In the genomic region with DNA sequence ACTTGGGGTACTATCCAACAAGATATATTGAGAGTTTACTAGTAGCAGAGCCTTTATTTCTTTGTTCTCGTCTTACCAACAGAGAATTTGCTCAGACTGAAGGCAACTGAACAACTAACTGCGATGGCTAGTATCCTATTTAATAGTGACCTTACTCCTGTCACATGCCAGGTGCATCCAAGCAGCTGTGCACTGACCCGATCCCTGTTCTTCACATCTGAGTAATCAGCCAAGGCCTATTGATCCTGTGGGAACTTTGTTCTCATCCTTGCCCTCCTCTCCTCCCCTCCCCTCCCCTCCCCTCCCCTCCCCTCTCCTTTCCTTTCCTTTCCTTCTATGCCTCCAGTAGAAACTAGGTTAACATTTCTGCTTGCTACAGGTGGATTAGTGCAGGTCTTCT, we compare ENCODE assay signal across 11 mouse cellular contexts. TPM values are rescaled to one million over a fixed set of nuclear protein-coding genes. Genes with fewer than 3 reads are reported as not detected.
DNase-seq lines count a peak whose midpoint lies in the region; ATAC-seq and TF ChIP-seq lines count a peak whose summit lies in the region.
"Had no signal": no experiment of that assay in that cellular context is flagged by ENCODE, and none has a peak within 500 bp of the region (broad histone marks: within the 10 kb centered on the region; RNA-seq: fewer than 3 reads in every experiment).

No protein-coding gene starts in this region.

- H3K4me2 ChIP-seq in embryonic facial prominence, embryonic 13.5 days = peak overlapping the region; percentile 62
- peak overlapping the region; percentile 72 for H3K4me2 ChIP-seq in hindbrain, postnatal 0 days (ENCODE audit: low read depth, low read length)
- peak overlapping the region; percentile 63 for H3K4me2 ChIP-seq in midbrain, embryonic 14.5 days (ENCODE audit: low read length)

- no peaks in the 10 kb centered on the region for H3K36me3 ChIP-seq in kidney, adult 2 months (ENCODE audit: control insufficient read depth, insufficient read depth, low read length)
- peaks cover 22% of the 10 kb centered on the region for H3K36me3 ChIP-seq in embryonic facial prominence, embryonic 13.5 days
- H3K36me3 ChIP-seq in hindbrain, postnatal 0 days (ENCODE audit: insufficient read depth, low read length) = no peaks in the 10 kb centered on the region
- peaks cover 10% of the 10 kb centered on the region for H3K36me3 ChIP-seq in midbrain, embryonic 14.5 days (ENCODE audit: control insufficient read depth, insufficient read depth, low read length)

- H3K4me1 ChIP-seq in kidney, adult 2 months (ENCODE audit: control insufficient read depth, insufficient read depth, low read length) = peaks cover 2% of the 10 kb centered on the region; the same call in 1 of the 2 replicates
- H3K4me1 ChIP-seq in embryonic facial prominence, embryonic 13.5 days = peaks cover 4% of the 10 kb centered on the region; the same call in 1 of the 2 replicates
- no peaks in the 10 kb centered on the region for H3K4me1 ChIP-seq in hindbrain, postnatal 0 days (ENCODE audit: insufficient read depth, low read length)
- peaks cover 4% of the 10 kb centered on the region; the same call in 1 of the 2 replicates for H3K4me1 ChIP-seq in midbrain, embryonic 14.5 days (ENCODE audit: control insufficient read depth, insufficient read depth, low read length)

- no peak for ATAC-seq in embryonic facial prominence, embryonic 13.5 days (ENCODE audit: insufficient number of reproducible peaks, insufficient read depth, low FRiP score, low TSS enrichment, low read depth)
- no peak for ATAC-seq in hindbrain, postnatal 0 days
- no peak for ATAC-seq in midbrain, embryonic 14.5 days (ENCODE audit: low FRiP score, low TSS enrichment)

- H3K4me3 ChIP-seq in kidney, adult 2 months (ENCODE audit: insufficient read depth, low read depth, low read length) = no peak overlapping the region
- H3K4me3 ChIP-seq in embryonic facial prominence, embryonic 13.5 days = no peak overlapping the region; the same call in 1 of the 2 replicates
- H3K4me3 ChIP-seq in hindbrain, postnatal 0 days (ENCODE audit: low read length) = no peak overlapping the region
- H3K4me3 ChIP-seq in midbrain, embryonic 14.5 days (replicated peaks; ENCODE audit: low read depth, low read length) = 0 out of 2 replicates have a peak overlapping the region, but pooled peaks have one; percentile 66
- no peak overlapping the region for H3K4me3 ChIP-seq in left cerebral cortex, adult 2 months

- peak; percentile 70 for DNase-seq in kidney, adult 2 months
- no peak for DNase-seq in kidney, postnatal 4 days
- no peak for DNase-seq in hindbrain, postnatal 0 days (ENCODE audit: low spot score)
- DNase-seq in midbrain, embryonic 14.5 days = no peak
- no peak for DNase-seq in Muller cell, postnatal 12 days (ENCODE audit: inconsistent ontology term)
- no peak for DNase-seq in cerebellum, adult 9-11 months
- DNase-seq in left cerebral cortex, adult 2 months (ENCODE audit: extremely low spot score in 1 of 2, low spot score in 2 of 2) = no peak
- DNase-seq: gastrocnemius, postnatal 10 days; right cerebral cortex, postnatal 14 days; thymus, postnatal 25 days had no signal

- 51% methylated on average over 3 of the region's 3 CpGs for WGBS in kidney, adult 2 months
- 96% methylated on average over 3 of the region's 3 CpGs for WGBS in embryonic facial prominence, embryonic 13.5 days
- WGBS in hindbrain, postnatal 0 days = 77% methylated on average over 3 of the region's 3 CpGs
- WGBS in midbrain, embryonic 14.5 days = 75% methylated on average over 3 of the region's 3 CpGs

- no peaks in the 10 kb centered on the region for H3K9me3 ChIP-seq in embryonic facial prominence, embryonic 13.5 days
- no peaks in the 10 kb centered on the region for H3K9me3 ChIP-seq in hindbrain, postnatal 0 days (ENCODE audit: low read length)
- H3K9me3 ChIP-seq in midbrain, embryonic 14.5 days (ENCODE audit: control insufficient read depth, low read length) = no peaks in the 10 kb centered on the region

- no peak for TF ChIP-seq CTCF in kidney, adult 2 months (conservative IDR thresholded peaks at IDR 0.05; ENCODE audit: insufficient read depth, insufficient read length, low read depth, low read length)
- TF ChIP-seq CTCF in hindbrain, postnatal 0 days (IDR thresholded peaks at IDR 0.05; ENCODE audit: low read depth) = no peak
- TF ChIP-seq CTCF in left cerebral cortex, adult 2 months (IDR thresholded peaks at IDR 0.05) = no peak

- no peak overlapping the region for H3K9ac ChIP-seq in embryonic facial prominence, embryonic 13.5 days
- H3K9ac ChIP-seq in hindbrain, postnatal 0 days (replicated peaks; ENCODE audit: low read length) = no peak overlapping the region
- no peak overlapping the region for H3K9ac ChIP-seq in midbrain, embryonic 14.5 days (replicated peaks; ENCODE audit: low read length)

- no peak overlapping the region for H3K27ac ChIP-seq in kidney, adult 2 months (ENCODE audit: insufficient read depth, low read depth, low read length)
- H3K27ac ChIP-seq in embryonic facial prominence, embryonic 13.5 days = no peak overlapping the region
- no peak overlapping the region for H3K27ac ChIP-seq in hindbrain, postnatal 0 days
- H3K27ac ChIP-seq in midbrain, embryonic 14.5 days (replicated peaks; ENCODE audit: low read depth, low read length) = no peak overlapping the region
- H3K27ac ChIP-seq in left cerebral cortex, adult 2 months = no peak overlapping the region

- H3K27me3 ChIP-seq in kidney, adult 2 months (replicated peaks; ENCODE audit: control insufficient read depth, insufficient read depth, low read length) = no peaks in the 10 kb centered on the region
- no peaks in the 10 kb centered on the region for H3K27me3 ChIP-seq in embryonic facial prominence, embryonic 13.5 days
- no peaks in the 10 kb centered on the region for H3K27me3 ChIP-seq in hindbrain, postnatal 0 days (ENCODE audit: insufficient read depth, low read length)
- H3K27me3 ChIP-seq in midbrain, embryonic 14.5 days (ENCODE audit: control insufficient read depth, insufficient read depth, low read length) = no peaks in the 10 kb centered on the region

- intact Hi-C loops in left cerebral cortex, adult 2 months (cut with DNase I) = loop anchor here (5.0 kb wide), 1 partner anchor 66 kb away; a partner anchor contains a TSS

- no peak for TF ChIP-seq POLR2A in kidney, adult 2 months (IDR thresholded peaks at IDR 0.05; ENCODE audit: low read depth, low read length)

RNA-seq across cellular contexts. Expression of a gene that starts 1.7 kb away (rescaled TPM):
- 1.9 and 2.6 TPM in 2 replicates for polyA plus RNA-seq in kidney, adult 2 months (2012; rRNA removed)
- 36.6 and 37.1 TPM in 2 replicates for polyA plus RNA-seq in embryonic facial prominence, embryonic 13.5 days (2015; fragmentation: Nextera tagmentation; extraction: Ambion mirVana)
- total RNA-seq in hindbrain, postnatal 0 days (2014; rRNA removed) = 14.4 and 18.4 TPM in 2 replicates
- polyA plus RNA-seq in hindbrain, postnatal 0 days (2015; fragmentation: Nextera tagmentation; extraction: Ambion mirVana) = 41.1 and 44.9 TPM in 2 replicates
- polyA plus RNA-seq in midbrain, embryonic 14.5 days (2014; fragmentation: Nextera tagmentation; extraction: Ambion mirVana) = 56.3 and 70.1 TPM in 2 replicates
- total RNA-seq in left cerebral cortex, adult 2 months (2021) = 10 to 100 TPM; 45.6 to 48.0 TPM

Comparison
In these comparisons a context has a peak if more than half of its experiments do, and no peak if none do; other contexts are left out.
1. RNA of a gene that starts 1.7 kb away (polyA plus RNA-seq): 56.3 to 70.1 TPM in midbrain, embryonic 14.5 days, 41.1 to 44.9 TPM in hindbrain, postnatal 0 days and 36.6 to 37.1 TPM in embryonic facial prominence, embryonic 13.5 days; 1.9 to 2.6 TPM in kidney, adult 2 months; every median in the first group is over 10 times any median in the second.
2. Peak in every context shown above with its lines, with median percentiles within 50 percentile points of each other: H3K4me2 ChIP-seq.